Mouse (Mus musculus): ENCODE measurements around the gene Fam192a. TPM values are rescaled to one million over a fixed set of nuclear protein-coding genes. Genes with fewer than 3 reads are reported as not detected.

Gene Fam192a
- total and polyA plus RNA-seq, 3 experiments = 30.7 to 80.3 (median 43.7) TPM

- H3K36me3 ChIP-seq (replicated peaks in 1 of 2; ENCODE audit: control insufficient read depth in 1 of 2, insufficient read depth in 1 of 2, low read length in 1 of 2) = no peaks in the 10 kb centered on the region
- dilution Hi-C loops (cut with MboI; ENCODE audit: extremely low pct_ligation_motif_present, extremely low pct_unique_long_range_greater_than_20kb, low sequenced_read_pairs) (no loop called here), in situ Hi-C loops (cut with MboI; ENCODE audit: low pct_ligation_motif_present, low pct_unique_long_range_greater_than_20kb, low sequenced_read_pairs) (no loop called here)
- H3K4me2 ChIP-seq (ENCODE audit: insufficient read depth, low read depth, poor library complexity, severe bottlenecking) = no peak overlapping the region
- no peaks in the 10 kb centered on the region for H3K9me3 ChIP-seq (replicated peaks; ENCODE audit: low read length)
- H3K9ac ChIP-seq (ENCODE audit: insufficient read depth, low read depth) = no peak overlapping the region
- TF ChIP-seq USF1 (IDR thresholded peaks at IDR 0.05; ENCODE audit: low read depth, low read length) (no peak), JUND (conservative IDR thresholded peaks at IDR 0.05; ENCODE audit: low read depth, low read length) (no peak), HCFC1 (IDR thresholded peaks at IDR 0.05; ENCODE audit: low read depth, low read length) (no peak), ZC3H11A (IDR thresholded peaks at IDR 0.05; ENCODE audit: low read depth, low read length) (no peak), NELFE (IDR thresholded peaks at IDR 0.05; ENCODE audit: low read depth, low read length) (no peak), CTCF (conservative IDR thresholded peaks at IDR 0.05 in 1 of 2, IDR thresholded peaks at IDR 0.05 in 1 of 2; ENCODE audit: low read depth in 2 of 2, low read length in 2 of 2) (no peak)
- no peak for DNase-seq (ENCODE audit: extremely low read depth)
- no peaks in the 10 kb centered on the region for H3K79me2 ChIP-seq (replicated peaks; ENCODE audit: control insufficient read depth, extremely low read depth, insufficient read depth, poor library complexity, severe bottlenecking)
- no peak overlapping the region for H3K4me3 ChIP-seq (replicated peaks in 1 of 3; ENCODE audit: low read depth in 2 of 3, low read length in 2 of 3, poor library complexity in 1 of 3)
- peaks cover 9 to 29% of the 10 kb centered on the region in 2 experiments; a peak in 3 of 4 replicates for H3K4me1 ChIP-seq (ENCODE audit: control insufficient read depth in 1 of 2, insufficient read depth in 2 of 2)
- no peak overlapping the region for H3K27ac ChIP-seq (ENCODE audit: insufficient read depth, low read depth)
- peaks cover 23% of the 10 kb centered on the region for H3K27me3 ChIP-seq (replicated peaks)
Measured at GRCm38 (mm10) chr8:94535631-94536030, 66.2 kb downstream of the Fam192a start.

GRCm38 (mm10) chr8:94534612-94535011 lies 67.2 kb downstream of the Fam192a start:
- Histone ChIP-seq H3K4me1 (ENCODE audit: control insufficient read depth in 1 of 2, insufficient read depth in 2 of 2) (peaks cover 9 to 20% of the 10 kb centered on the region in 2 experiments; a peak in 3 of 4 replicates), H3K79me2 (replicated peaks; ENCODE audit: control insufficient read depth, extremely low read depth, insufficient read depth, poor library complexity, severe bottlenecking) (no peaks in the 10 kb centered on the region), H3K9ac (ENCODE audit: insufficient read depth, low read depth) (no peak overlapping the region), H3K27me3 (replicated peaks) (peaks cover 21% of the 10 kb centered on the region), H3K4me2 (ENCODE audit: insufficient read depth, low read depth, poor library complexity, severe bottlenecking) (no peak overlapping the region), H3K36me3 (replicated peaks in 1 of 2; ENCODE audit: control insufficient read depth in 1 of 2, insufficient read depth in 1 of 2, low read length in 1 of 2) (no peaks in the 10 kb centered on the region), H3K4me3 (replicated peaks in 1 of 3; ENCODE audit: low read depth in 2 of 3, low read length in 2 of 3, poor library complexity in 1 of 3) (no peak overlapping the region), H3K27ac (ENCODE audit: insufficient read depth, low read depth) (no peak overlapping the region), H3K9me3 (replicated peaks; ENCODE audit: low read length) (no peaks in the 10 kb centered on the region)
- in situ Hi-C loops (cut with MboI; ENCODE audit: low pct_ligation_motif_present, low pct_unique_long_range_greater_than_20kb, low sequenced_read_pairs) = no loop called here
- dilution Hi-C loops (cut with MboI; ENCODE audit: extremely low pct_ligation_motif_present, extremely low pct_unique_long_range_greater_than_20kb, low sequenced_read_pairs) = no loop called here
- no peak for TF ChIP-seq USF2 (conservative IDR thresholded peaks at IDR 0.05; ENCODE audit: low read depth, low read length)
- TF ChIP-seq ZMIZ1 (IDR thresholded peaks at IDR 0.05; ENCODE audit: low read depth, low read length) = no peak
- no peak for TF ChIP-seq MAX (IDR thresholded peaks at IDR 0.05; ENCODE audit: low read length)
- no peak for TF ChIP-seq ETS1 (conservative IDR thresholded peaks at IDR 0.05; ENCODE audit: low read depth, low read length)
- no peak for TF ChIP-seq ZNF384 (IDR thresholded peaks at IDR 0.05; ENCODE audit: low read depth, low read length)
- TF ChIP-seq JUN (IDR thresholded peaks at IDR 0.05; ENCODE audit: insufficient read depth, low read depth, low read length) = no peak
- TF ChIP-seq RCOR1 (conservative IDR thresholded peaks at IDR 0.05; ENCODE audit: low read depth, low read length) = no peak
- no peak for TF ChIP-seq NELFE (IDR thresholded peaks at IDR 0.05; ENCODE audit: low read depth, low read length)
- no peak for TF ChIP-seq E2F4 (IDR thresholded peaks at IDR 0.05; ENCODE audit: insufficient replicate concordance, low read depth, low read length)
- no peak for TF ChIP-seq CTCF (conservative IDR thresholded peaks at IDR 0.05 in 1 of 2, IDR thresholded peaks at IDR 0.05 in 1 of 2; ENCODE audit: low read depth in 2 of 2, low read length in 2 of 2)
- TF ChIP-seq PAX5 (IDR thresholded peaks at IDR 0.05; ENCODE audit: low read length) = no peak
- TF ChIP-seq MXI1 (IDR thresholded peaks at IDR 0.05; ENCODE audit: low read depth, low read length) = no peak
- DNase-seq (ENCODE audit: extremely low read depth) = no peak

All from CH12.LX (cell line).